Mouse (Mus musculus) myocyte (in vitro differentiated cells): ENCODE data around the gene Sec14l1. TPM values are rescaled to one million over a fixed set of nuclear protein-coding genes. Genes with fewer than 3 reads are reported as not detected.

Experiments
- H3K27me3 ChIP-seq: one replicate; pipeline ENCODE4 v1.6.1; 2011; ENCODE audit not compliant: control insufficient read depth, insufficient read depth, insufficient read length
- H3K36me3 ChIP-seq: one replicate; pipeline ENCODE4 v1.6.1; 2011; ENCODE audit not compliant: control insufficient read depth, insufficient read depth
- H3K4me2 ChIP-seq: one replicate; pipeline ENCODE4 v1.6.1; 2011; ENCODE audit warnings: low read depth, control low read depth
- H3K4me3 ChIP-seq: one replicate; pipeline ENCODE4 v1.5.1; 2011; ENCODE audit warnings: mild to moderate bottlenecking, control low read depth, moderate library complexity
- H3K79me2 ChIP-seq: one replicate; pipeline ENCODE4 v1.6.1; 2011; ENCODE audit not compliant: control insufficient read depth, insufficient read depth
- H3ac ChIP-seq: one replicate; pipeline ENCODE4 v1.6.1; 2011; ENCODE audit not compliant: control insufficient read depth, insufficient read length
- CEBPB ChIP-seq: IDR thresholded peaks from 2 replicates; pipeline ENCODE4 v1.6.1; 2011; ENCODE audit warnings: mild to moderate bottlenecking, moderate library complexity; ENCODE audit not compliant: poor library complexity, insufficient read depth, severe bottlenecking
- E2F4 ChIP-seq: IDR thresholded peaks from one replicate; pipeline ENCODE4 v1.6.1; 2011; ENCODE audit warnings: mild to moderate bottlenecking, control low read depth, moderate library complexity; ENCODE audit not compliant: insufficient read depth
- MAX ChIP-seq: IDR thresholded peaks from one replicate; pipeline ENCODE4 v1.6.1; 2011; ENCODE audit warnings: low read depth, mild to moderate bottlenecking, control low read depth
- MYOD1 ChIP-seq, 3 experiments: IDR thresholded peaks; one replicate each; pipeline ENCODE4 v1.6.1; 2011; ENCODE audit warnings: control low read depth in 2 of 3, low read depth in 2 of 3, mild to moderate bottlenecking in 2 of 3, moderate library complexity in 1 of 3; ENCODE audit not compliant: insufficient read length in 2 of 3, control insufficient read depth in 1 of 3
- MYOG ChIP-seq, 3 experiments: IDR thresholded peaks; one replicate each; pipeline ENCODE4 v1.6.1; 2011; ENCODE audit warnings: control low read depth in 2 of 3, low read depth in 2 of 3, mild to moderate bottlenecking in 2 of 3; ENCODE audit not compliant: insufficient read length in 2 of 3, control insufficient read depth in 1 of 3, insufficient read depth in 1 of 3
- POLR2A ChIP-seq: IDR thresholded peaks from one replicate; pipeline ENCODE4 v1.6.1; 2011; ENCODE audit warnings: low read depth, mild to moderate bottlenecking, control low read depth, moderate library complexity; ENCODE audit not compliant: insufficient read length
- POLR2AphosphoS2 ChIP-seq: IDR thresholded peaks from one replicate; pipeline ENCODE4 v1.6.1; 2011; ENCODE audit warnings: low read depth, control low read depth; ENCODE audit not compliant: insufficient read length
- REST ChIP-seq: IDR thresholded peaks from one replicate; pipeline ENCODE4 v1.6.1; 2011; ENCODE audit warnings: mild to moderate bottlenecking, control low read depth, moderate library complexity; ENCODE audit not compliant: insufficient read depth, insufficient read length
- SRF ChIP-seq: IDR thresholded peaks from one replicate; pipeline ENCODE4 v1.6.1; 2011; ENCODE audit warnings: low read depth; ENCODE audit not compliant: control insufficient read depth, insufficient read length
- TCF12 ChIP-seq: IDR thresholded peaks from one replicate; pipeline ENCODE4 v1.6.1; 2011; ENCODE audit warnings: mild to moderate bottlenecking, control low read depth; ENCODE audit not compliant: poor library complexity, insufficient read depth, severe bottlenecking
- TCF3 ChIP-seq: IDR thresholded peaks from one replicate; pipeline ENCODE4 v1.6.1; 2011; ENCODE audit warnings: low read depth, control low read depth; ENCODE audit not compliant: insufficient read length
- USF1 ChIP-seq: IDR thresholded peaks from one replicate; pipeline ENCODE4 v1.6.1; 2011; ENCODE audit warnings: low read depth, mild to moderate bottlenecking, control low read depth, moderate library complexity
- polyA plus RNA-seq: library from polyadenylated mRNA; unstranded; fragments of >200 nt; fragmentation: generic; extraction: Trizol; gene quantifications from one replicate; pipeline ENCODE4 v1.2.1, GENCODE M21; 2012; ENCODE audit warnings: missing spikeins

Gene Sec14l1
- polyA plus RNA-seq, 1 experiment = 84.8 TPM

GRCm38 (mm10) chr11:117118248-117118647 is 3.3 kb downstream of the Sec14l1 start:
- Histone ChIP-seq H3ac (no peak overlapping the region), H3K4me2 (peak overlapping the region; percentile 75), H3K79me2 (peaks cover 73% of the 10 kb centered on the region), H3K36me3 (peaks cover 4% of the 10 kb centered on the region), H3K27me3 (no peaks in the 10 kb centered on the region), H3K4me3 (peak overlapping the region; percentile 49)
- TF ChIP-seq TCF3 (no peak), REST (no peak), TCF12 (no peak), MYOD1 (IDR thresholded peaks at IDR 0.05; ENCODE audit: control insufficient read depth in 1 of 3, insufficient read length in 2 of 3, low read depth in 2 of 3) (no peak), MAX (no peak), E2F4 (no peak), POLR2A (no peak), MYOG (IDR thresholded peaks at IDR 0.05; ENCODE audit: control insufficient read depth in 1 of 3, insufficient read depth in 1 of 3, insufficient read length in 2 of 3, low read depth in 2 of 3) (no peak), USF1 (no peak), POLR2AphosphoS2 (no peak), SRF (no peak), CEBPB (no peak)

- no peak overlapping the region for H3K4me3 ChIP-seq
Observed at GRCm38 (mm10) chr11:117118721-117119321, 3.9 kb downstream of the Sec14l1 start.

GRCm38 (mm10) chr11:117119723-117120122 is 4.8 kb downstream of the Sec14l1 start:
- Histone ChIP-seq H3K27me3 (no peaks in the 10 kb centered on the region), H3K4me3 (no peak overlapping the region), H3K79me2 (peaks cover 85% of the 10 kb centered on the region), H3ac (no peak overlapping the region), H3K4me2 (peak overlapping the region; percentile 20), H3K36me3 (peaks cover 4% of the 10 kb centered on the region)
- TF ChIP-seq POLR2A (no peak), E2F4 (no peak), SRF (no peak), MYOD1 (IDR thresholded peaks at IDR 0.05; ENCODE audit: control insufficient read depth in 1 of 3, insufficient read length in 2 of 3, low read depth in 2 of 3) (peak in 2 of 3 experiments; percentile 41 to 80), USF1 (no peak), REST (no peak), MYOG (IDR thresholded peaks at IDR 0.05; ENCODE audit: control insufficient read depth in 1 of 3, insufficient read depth in 1 of 3, insufficient read length in 2 of 3, low read depth in 2 of 3) (peak in 2 of 3 experiments; percentile 3 to 62), TCF12 (no peak), POLR2AphosphoS2 (no peak)

More at GRCm38 (mm10) chr11:117118721-117119321, 3.9 kb downstream of the Sec14l1 start:
- Histone ChIP-seq H3K27me3 (no peaks in the 10 kb centered on the region), H3ac (no peak overlapping the region), H3K79me2 (peaks cover 79% of the 10 kb centered on the region), H3K4me2 (peak overlapping the region; percentile 42), H3K36me3 (peaks cover 4% of the 10 kb centered on the region)
- peak in 1 of 3 experiments; percentile 36 for TF ChIP-seq MYOG (IDR thresholded peaks at IDR 0.05; ENCODE audit: control insufficient read depth in 1 of 3, insufficient read depth in 1 of 3, insufficient read length in 2 of 3, low read depth in 2 of 3)
- TF ChIP-seq MAX = no peak
- TF ChIP-seq USF1 = peak; percentile 22

- TF ChIP-seq E2F4 (no peak), CEBPB (no peak), MAX (no peak), MYOG (IDR thresholded peaks at IDR 0.05; ENCODE audit: control insufficient read depth in 1 of 3, insufficient read depth in 1 of 3, insufficient read length in 2 of 3, low read depth in 2 of 3) (peak; percentile 79 to 98 (median 83)), POLR2AphosphoS2 (peak; percentile 22), MYOD1 (IDR thresholded peaks at IDR 0.05; ENCODE audit: control insufficient read depth in 1 of 3, insufficient read length in 2 of 3, low read depth in 2 of 3) (peak in 2 of 3 experiments; percentile 86 to 97), SRF (peak; percentile 40), REST (no peak), TCF3 (peak; percentile 67), USF1 (no peak), TCF12 (peak; percentile 57)
- Histone ChIP-seq H3K4me2 (peak overlapping the region; percentile 46), H3K4me3 (no peak overlapping the region), H3K27me3 (no peaks in the 10 kb centered on the region), H3K79me2 (peaks cover 90% of the 10 kb centered on the region), H3ac (no peak overlapping the region), H3K36me3 (peaks cover 4% of the 10 kb centered on the region)
Observed at GRCm38 (mm10) chr11:117120285-117121163, 5.6 kb downstream of the Sec14l1 start.
